Mouse (Mus musculus): ENCODE data around the gene Adgrb3.

- TF ChIP-seq CTCF (IDR thresholded peaks at IDR 0.05; ENCODE audit: low read depth): no peak
- TF ChIP-seq EP300 (IDR thresholded peaks at IDR 0.05; ENCODE audit: low read depth): no peak
Observed at GRCm38 (mm10) chr1:25034161-25034560, 795.3 kb downstream of the Adgrb3 start.

All from heart, postnatal 0 days (tissue).